In genomic region chr9:66617812-66618211, GRCm38 (mm10) we compare ENCODE assay signal across 24 mouse cellular contexts. TPM values are rescaled to one million over a fixed set of nuclear protein-coding genes. Genes with fewer than 3 reads are reported as not detected.
A peak's percentile ranks its signal among the peaks of the same experiment; 100 is the strongest.
DNase-seq lines count a peak whose midpoint lies in the region; TF ChIP-seq lines count a peak whose summit lies in the region.
"Had no signal": no experiment of that assay in that cellular context is flagged by ENCODE, and none has a peak within 500 bp of the region (broad histone marks: within the 10 kb centered on the region; RNA-seq: fewer than 3 reads in every experiment).

No protein-coding gene starts in this region.

- WGBS in embryonic facial prominence, embryonic 10.5 days: 97% methylated on average over 2 of the region's 2 CpGs

- H3K27me3 ChIP-seq in E14TG2a.4 (ENCODE audit: insufficient read depth, low read length): 0 out of 2 replicates have a peak, but pooled peaks cover 2% of the 10 kb centered on the region
- no peaks in the 10 kb centered on the region for H3K27me3 ChIP-seq in embryonic facial prominence, embryonic 10.5 days (replicated peaks; ENCODE audit: low read depth, poor library complexity, severe bottlenecking)
- H3K27me3 ChIP-seq: heart, embryonic 13.5 days; hindbrain, embryonic 12.5 days; limb, embryonic 13.5 days; liver, embryonic 15.5 days; midbrain, embryonic 12.5 days had no signal

- no peak overlapping the region for H3K27ac ChIP-seq in layer of hippocampus, adult 2 months
- H3K27ac ChIP-seq in embryonic facial prominence, embryonic 10.5 days (replicated peaks): no peak overlapping the region
- H3K27ac ChIP-seq: heart, embryonic 13.5 days; hindbrain, embryonic 12.5 days; limb, embryonic 13.5 days; liver, embryonic 15.5 days; midbrain, embryonic 12.5 days had no signal

- no peak for DNase-seq in layer of hippocampus, adult 2 months (ENCODE audit: low spot score in 2 of 2)
- DNase-seq in layer of hippocampus, postnatal 25 days (ENCODE audit: extremely low spot score in 1 of 2, low spot score in 1 of 2): no peak
- DNase-seq in A20 (ENCODE audit: low read depth, low spot score): peak; percentile 28
- DNase-seq in induced T-regulatory cell, adult 2 months (ENCODE audit: low read depth): peak; percentile 48
- DNase-seq in retina, postnatal 1 day: no peak
- no peak for DNase-seq in embryonic facial prominence, embryonic 10.5 days (ENCODE audit: low spot score)
- DNase-seq: adrenal gland, postnatal 36 days; cerebellum, adult 9-10 months; gastrocnemius, postnatal 14 days; heart, adult 18-20 months; heart, postnatal 14 days; kidney, adult 8-10 months; kidney, postnatal 14 days; lung, postnatal 10 days; right cerebral cortex, postnatal 25 days; spleen, adult 18-20 months; thymus, postnatal 25 days had no signal

- H3K36me3 ChIP-seq in E14TG2a.4 (ENCODE audit: insufficient read depth, low read length): no peaks in the 10 kb centered on the region
- no peaks in the 10 kb centered on the region for H3K36me3 ChIP-seq in embryonic facial prominence, embryonic 10.5 days (replicated peaks)
- H3K36me3 ChIP-seq: G1E; heart, embryonic 13.5 days; hindbrain, embryonic 12.5 days; limb, embryonic 13.5 days; liver, embryonic 15.5 days; midbrain, embryonic 12.5 days had no signal

- no peaks in the 10 kb centered on the region for H3K4me1 ChIP-seq in E14TG2a.4 (replicated peaks; ENCODE audit: low read depth, low read length)
- H3K4me1 ChIP-seq in embryonic facial prominence, embryonic 10.5 days: peaks cover 27% of the 10 kb centered on the region

- H3K4me3 ChIP-seq in layer of hippocampus, adult 2 months: no peak overlapping the region
- no peak overlapping the region for H3K4me3 ChIP-seq in E14TG2a.4 (replicated peaks; ENCODE audit: low read length)
- H3K4me3 ChIP-seq in embryonic facial prominence, embryonic 10.5 days: no peak overlapping the region
- H3K4me3 ChIP-seq: heart, embryonic 13.5 days; hindbrain, embryonic 12.5 days; limb, embryonic 13.5 days; liver, embryonic 15.5 days; midbrain, embryonic 12.5 days had no signal

- peaks cover under 1% of the 10 kb centered on the region for H3K9me3 ChIP-seq in E14TG2a.4 (ENCODE audit: low read length)
- H3K9me3 ChIP-seq in embryonic facial prominence, embryonic 10.5 days: no peaks in the 10 kb centered on the region
- H3K9me3 ChIP-seq: heart, embryonic 13.5 days; hindbrain, embryonic 12.5 days; liver, embryonic 15.5 days; midbrain, embryonic 12.5 days had no signal

- 0 out of 2 replicates have a peak, but pooled peaks have one; percentile 11 for TF ChIP-seq CTCF in layer of hippocampus, adult 2 months (conservative IDR thresholded peaks at IDR 0.05)
- TF ChIP-seq CTCF in E14TG2a.4 (conservative IDR thresholded peaks at IDR 0.05; ENCODE audit: low read length): peak; percentile 45

RNA-seq across cellular contexts. Expression of gene Usp3, which starts 24.9 kb away (rescaled TPM):
- total RNA-seq in layer of hippocampus, adult 2 months (2021): 10 to 100 TPM; 41.8 to 45.5 TPM
- total RNA-seq in layer of hippocampus, postnatal 25 days (2021): 10 to 100 TPM; 37.6 to 38.6 TPM
- polyA plus RNA-seq in embryonic facial prominence, embryonic 10.5 days (2016; fragmentation: Nextera tagmentation; extraction: Ambion mirVana): 103 and 106 TPM in 2 replicates

Comparison
In these comparisons a context has a peak if more than half of its experiments do, and no peak if none do; other contexts are left out.
1. DNase-seq: peak in A20 (single experiment) and induced T-regulatory cell, adult 2 months (single experiment); none in layer of hippocampus, adult 2 months (0 of 2), layer of hippocampus, postnatal 25 days (0 of 2), retina, postnatal 1 day (single experiment) and embryonic facial prominence, embryonic 10.5 days (single experiment).